Mouse (Mus musculus) C2C12 (cell line): ENCODE results near the gene Wnt9b. TPM values are rescaled to one million over a fixed set of nuclear protein-coding genes. Genes with fewer than 3 reads are reported as not detected.

Source experiments
- H3K27me3 ChIP-seq: one replicate; pipeline ENCODE4 v1.6.1; 2011; ENCODE audit not compliant: control insufficient read depth, insufficient read depth, insufficient read length
- H3K36me3 ChIP-seq: one replicate; pipeline ENCODE4 v1.6.1; 2011; ENCODE audit not compliant: control insufficient read depth, insufficient read depth
- H3K4me3 ChIP-seq: one replicate; pipeline ENCODE4 v1.5.1; 2011; ENCODE audit warnings: mild to moderate bottlenecking, control low read depth; ENCODE audit not compliant: poor library complexity, insufficient read depth, severe bottlenecking
- H3K79me2 ChIP-seq: one replicate; pipeline ENCODE4 v1.6.1; 2011; ENCODE audit not compliant: control insufficient read depth, insufficient read depth
- H3K79me3 ChIP-seq: one replicate; pipeline ENCODE4 v1.6.1; 2011; ENCODE audit warnings: low read depth, control low read depth
- H3ac ChIP-seq: one replicate; pipeline ENCODE3; 2011; ENCODE audit warnings: low read depth; ENCODE audit not compliant: control insufficient read depth, insufficient read length
- CEBPB ChIP-seq: IDR thresholded peaks from one replicate; pipeline ENCODE4 v1.6.1; 2011; ENCODE audit warnings: low read depth, mild to moderate bottlenecking, control low read depth, moderate library complexity
- CTCF ChIP-seq: IDR thresholded peaks from one replicate; pipeline ENCODE4 v1.5.1; 2011; ENCODE audit not compliant: control insufficient read depth, insufficient read depth, insufficient read length
- FOSL1 ChIP-seq: IDR thresholded peaks from one replicate; pipeline ENCODE4 v1.8.0; 2011; ENCODE audit warnings: mild to moderate bottlenecking, low read length; ENCODE audit not compliant: poor library complexity, insufficient read depth, severe bottlenecking
- MAX ChIP-seq: IDR thresholded peaks from one replicate; pipeline ENCODE4 v1.6.1; 2011; ENCODE audit warnings: mild to moderate bottlenecking, control low read depth
- MYOD1 ChIP-seq: IDR thresholded peaks from one replicate; pipeline ENCODE4 v1.6.1; 2011; ENCODE audit warnings: low read depth; ENCODE audit not compliant: control insufficient read depth, insufficient read length
- MYOG ChIP-seq: IDR thresholded peaks from one replicate; pipeline ENCODE4 v1.6.1; 2011; ENCODE audit not compliant: control insufficient read depth, insufficient read length; ENCODE audit errors: extremely low read depth
- USF1 ChIP-seq: IDR thresholded peaks from one replicate; pipeline ENCODE4 v1.6.1; 2011; ENCODE audit warnings: low read depth, mild to moderate bottlenecking, control low read depth, moderate library complexity
- polyA plus RNA-seq: library from polyadenylated mRNA; unstranded; fragments of >200 nt; fragmentation: generic; extraction: Trizol; gene quantifications from one replicate; pipeline ENCODE4 v1.2.1, GENCODE M21; 2012; ENCODE audit warnings: missing spikeins

The Wnt9b gene
- polyA plus RNA-seq, 1 experiment = not detected

- Histone ChIP-seq H3K79me2 (no peaks in the 10 kb centered on the region), H3ac (no peak overlapping the region), H3K27me3 (peaks cover 64% of the 10 kb centered on the region), H3K79me3 (no peaks in the 10 kb centered on the region), H3K36me3 (no peaks in the 10 kb centered on the region), H3K4me3 (no peak overlapping the region)
- no peak for TF ChIP-seq MYOD1
- TF ChIP-seq FOSL1 = no peak
- TF ChIP-seq CEBPB = no peak
- TF ChIP-seq MAX = no peak
- TF ChIP-seq MYOG = no peak
- TF ChIP-seq USF1 = no peak
- no peak for TF ChIP-seq CTCF
Measured at GRCm38 (mm10) chr11:103724331-103724771, 25.3 kb downstream of the Wnt9b start.

GRCm38 (mm10) chr11:103722040-103722481 is 27.6 kb downstream of the Wnt9b start:
- Histone ChIP-seq H3ac (no peak overlapping the region), H3K27me3 (peaks cover 61% of the 10 kb centered on the region), H3K36me3 (no peaks in the 10 kb centered on the region), H3K79me2 (no peaks in the 10 kb centered on the region), H3K79me3 (no peaks in the 10 kb centered on the region), H3K4me3 (no peak overlapping the region)
- TF ChIP-seq MAX = no peak
- no peak for TF ChIP-seq MYOG
- TF ChIP-seq USF1 = no peak
- no peak for TF ChIP-seq FOSL1
- TF ChIP-seq CEBPB = no peak
- TF ChIP-seq CTCF = no peak
- TF ChIP-seq MYOD1 = no peak

DNA sequence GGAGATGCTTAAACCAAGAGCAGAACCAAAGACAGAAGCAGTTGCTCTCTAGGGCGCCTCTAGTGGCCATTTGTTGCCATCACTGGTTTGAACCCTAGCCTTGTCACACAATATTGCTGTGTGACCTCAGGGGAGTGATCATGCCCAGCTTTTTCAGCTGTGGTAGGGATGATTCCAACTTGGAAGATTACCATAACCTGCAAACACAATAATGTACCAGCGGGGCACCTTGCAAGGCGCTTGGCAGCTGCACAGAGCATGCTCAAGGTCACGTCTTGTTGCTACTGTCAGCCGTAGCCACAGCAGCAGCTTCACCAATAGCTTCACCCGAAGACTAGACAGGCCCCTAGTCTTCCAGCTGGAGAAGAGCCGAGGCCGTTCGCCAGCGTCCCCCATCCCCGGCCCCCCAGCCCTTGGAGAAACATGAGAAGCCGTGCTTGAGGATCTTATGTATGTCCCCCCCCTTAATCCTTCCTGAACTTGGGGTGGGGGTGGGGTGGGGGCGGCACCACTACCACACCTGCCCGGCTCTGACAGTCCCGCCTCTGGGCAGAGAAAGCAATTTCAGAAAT is 28.1 kb downstream of the Wnt9b start:
- Histone ChIP-seq H3ac (no peak overlapping the region), H3K79me2 (no peaks in the 10 kb centered on the region), H3K4me3 (no peak overlapping the region), H3K36me3 (no peaks in the 10 kb centered on the region), H3K27me3 (peaks cover 60% of the 10 kb centered on the region), H3K79me3 (no peaks in the 10 kb centered on the region)
- no peak for TF ChIP-seq CEBPB
- no peak for TF ChIP-seq MYOG
- TF ChIP-seq FOSL1 = no peak
- no peak for TF ChIP-seq MAX
- TF ChIP-seq USF1 = no peak
- no peak for TF ChIP-seq CTCF
- TF ChIP-seq MYOD1 = no peak

DNA sequence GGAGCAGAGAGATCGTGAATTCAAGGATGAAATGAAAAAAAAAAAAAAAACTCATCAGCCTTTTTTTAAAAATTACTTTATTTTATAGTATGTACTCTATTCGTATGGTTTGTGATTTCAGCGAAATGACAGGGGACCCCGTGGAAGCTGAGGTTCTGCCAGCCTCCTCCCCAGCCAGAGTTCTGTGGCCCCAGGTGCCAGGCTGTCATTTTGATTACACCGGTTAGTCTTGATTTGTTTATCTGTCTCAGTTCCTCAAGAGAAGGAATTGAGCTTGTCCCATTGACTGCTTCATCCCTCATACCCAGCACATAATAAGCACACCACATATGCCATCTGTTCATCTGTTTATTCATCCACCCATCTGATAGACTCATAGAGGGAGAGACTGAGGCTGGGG is 30.2 kb downstream of the Wnt9b start:
- Histone ChIP-seq H3K36me3 (no peaks in the 10 kb centered on the region), H3K4me3 (no peak overlapping the region), H3ac (no peak overlapping the region), H3K79me3 (no peaks in the 10 kb centered on the region), H3K79me2 (no peaks in the 10 kb centered on the region), H3K27me3 (peaks cover 67% of the 10 kb centered on the region)
- TF ChIP-seq USF1 (no peak), MAX (no peak), CEBPB (no peak)

GRCm38 (mm10) chr11:103716971-103717370 is 32.6 kb downstream of the Wnt9b start:
- H3K79me2 ChIP-seq = no peaks in the 10 kb centered on the region
- H3K4me3 ChIP-seq = no peak overlapping the region
- H3K79me3 ChIP-seq = no peaks in the 10 kb centered on the region
- no peak overlapping the region for H3ac ChIP-seq
- TF ChIP-seq USF1 (no peak), MYOG (no peak), FOSL1 (no peak), CEBPB (no peak), MAX (no peak), CTCF (no peak)
- H3K36me3 ChIP-seq = no peaks in the 10 kb centered on the region
- H3K27me3 ChIP-seq = peaks cover 71% of the 10 kb centered on the region

- TF ChIP-seq CTCF (no peak), MYOG (no peak), USF1 (no peak), CEBPB (no peak), MAX (no peak), MYOD1 (no peak), FOSL1 (no peak)
- no peak overlapping the region for H3ac ChIP-seq
- no peaks in the 10 kb centered on the region for H3K79me2 ChIP-seq
- peaks cover 81% of the 10 kb centered on the region for H3K27me3 ChIP-seq
- H3K4me3 ChIP-seq = no peak overlapping the region
- H3K79me3 ChIP-seq = no peaks in the 10 kb centered on the region
- H3K36me3 ChIP-seq = no peaks in the 10 kb centered on the region
Measured at GRCm38 (mm10) chr11:103714074-103714473, 35.5 kb downstream of the Wnt9b start.
